ENCODE assay signal across 35 mouse cellular contexts in genomic region chr6:63762535-63762934, GRCm38 (mm10).
"Had no signal": no experiment of that assay in that cellular context is flagged by ENCODE, and none has a peak within 500 bp of the region (broad histone marks: within the 10 kb centered on the region; RNA-seq: fewer than 3 reads in every experiment).

No protein-coding gene starts in this region.

- ATAC-seq: hindbrain, embryonic 16.5 days; hindbrain, postnatal 0 days; inflammation-experienced regulatory T-cells, adult 6 months; intestine, embryonic 15.5 days; intestine, embryonic 16.5 days; intestine, postnatal 0 days had no signal

- H3K27ac ChIP-seq: heart, embryonic 13.5 days; heart, embryonic 15.5 days; hindbrain, embryonic 10.5 days; hindbrain, embryonic 12.5 days; hindbrain, embryonic 13.5 days; hindbrain, embryonic 14.5 days; hindbrain, embryonic 15.5 days; hindbrain, postnatal 0 days; intestine, embryonic 15.5 days; kidney, embryonic 15.5 days; kidney, postnatal 0 days; layer of hippocampus, adult 2 months; left cerebral cortex, adult 2 months had no signal

- DNase-seq: heart, postnatal 10 days; heart, postnatal 14 days; heart, postnatal 36 days; heart, postnatal 4 days; kidney, adult 11 months; kidney, adult 18-20 months; kidney, adult 2 months; kidney, adult 8-10 months; kidney, adult 9 months; kidney, postnatal 10 days; kidney, postnatal 14 days; kidney, postnatal 25 days; kidney, postnatal 36 days; kidney, postnatal 4 days; layer of hippocampus, adult 9-11 months; layer of hippocampus, postnatal 36 days had no signal

- H3K4me3 ChIP-seq: heart, embryonic 12.5 days; heart, embryonic 13.5 days; heart, embryonic 15.5 days; hindbrain, embryonic 10.5 days; hindbrain, embryonic 12.5 days; hindbrain, embryonic 13.5 days; hindbrain, embryonic 15.5 days; intestine, embryonic 15.5 days; kidney, embryonic 15.5 days; layer of hippocampus, adult 2 months; left cerebral cortex, adult 2 months had no signal

- H3K4me1 ChIP-seq: heart, embryonic 12.5 days; heart, embryonic 13.5 days; heart, embryonic 15.5 days; hindbrain, embryonic 10.5 days; hindbrain, embryonic 12.5 days; hindbrain, embryonic 13.5 days; hindbrain, embryonic 15.5 days; intestine, embryonic 15.5 days; kidney, embryonic 15.5 days had no signal

- H3K4me2 ChIP-seq: heart, embryonic 11.5 days; heart, embryonic 12.5 days; heart, embryonic 13.5 days; heart, embryonic 15.5 days; hindbrain, embryonic 12.5 days; hindbrain, embryonic 13.5 days; hindbrain, embryonic 14.5 days; hindbrain, embryonic 15.5 days; intestine, embryonic 15.5 days; kidney, embryonic 15.5 days had no signal

- H3K9me3 ChIP-seq: heart, embryonic 15.5 days; hindbrain, embryonic 12.5 days; hindbrain, embryonic 15.5 days; intestine, embryonic 15.5 days; kidney, embryonic 15.5 days had no signal

- H3K36me3 ChIP-seq: heart, embryonic 12.5 days; heart, embryonic 13.5 days; heart, embryonic 15.5 days; hindbrain, embryonic 10.5 days; hindbrain, embryonic 12.5 days; hindbrain, embryonic 13.5 days; hindbrain, embryonic 15.5 days; intestine, embryonic 15.5 days; kidney, embryonic 15.5 days had no signal

- H3K9ac ChIP-seq: heart, embryonic 12.5 days; heart, embryonic 13.5 days; heart, embryonic 15.5 days; hindbrain, embryonic 12.5 days; hindbrain, embryonic 13.5 days; hindbrain, embryonic 14.5 days; hindbrain, embryonic 15.5 days; intestine, embryonic 15.5 days; kidney, embryonic 15.5 days had no signal

- H3K27me3 ChIP-seq: heart, embryonic 12.5 days; heart, embryonic 13.5 days; heart, embryonic 15.5 days; hindbrain, embryonic 12.5 days; hindbrain, embryonic 13.5 days; hindbrain, embryonic 15.5 days; intestine, embryonic 15.5 days; kidney, embryonic 15.5 days had no signal
